15 mouse cellular contexts compared by ENCODE assay signal in genomic region chr17:35257378-35257777, GRCm38 (mm10). TPM values are rescaled to one million over a fixed set of nuclear protein-coding genes. Genes with fewer than 3 reads are reported as not detected.
DNase-seq lines count a peak whose midpoint lies in the region; ATAC-seq and TF ChIP-seq lines count a peak whose summit lies in the region.
"Had no signal": no experiment of that assay in that cellular context is flagged by ENCODE, and none has a peak within 500 bp of the region (broad histone marks: within the 10 kb centered on the region; RNA-seq: fewer than 3 reads in every experiment).

No protein-coding gene starts in this region.

- H3K4me3 ChIP-seq in heart, embryonic 13.5 days = no peak overlapping the region
- H3K4me3 ChIP-seq in heart, embryonic 11.5 days (ENCODE audit: low read depth, low read length) = no peak overlapping the region
- peak overlapping the region; percentile 82 to 85 for H3K4me3 ChIP-seq in MEL (ENCODE audit: control insufficient read depth in 1 of 2, insufficient read depth in 1 of 2, low read depth in 2 of 2, low read length in 2 of 2)
- H3K4me3 ChIP-seq in liver, embryonic 15.5 days (replicated peaks) = peak overlapping the region; percentile 62
- H3K4me3 ChIP-seq in hindbrain, embryonic 10.5 days = no peak overlapping the region

- no peaks in the 10 kb centered on the region for H3K9me3 ChIP-seq in heart, embryonic 13.5 days
- no peaks in the 10 kb centered on the region for H3K9me3 ChIP-seq in heart, embryonic 11.5 days (replicated peaks; ENCODE audit: control insufficient read depth, low read length)
- H3K9me3 ChIP-seq in MEL (replicated peaks; ENCODE audit: insufficient read depth, low read length) = no peaks in the 10 kb centered on the region
- H3K9me3 ChIP-seq in liver, embryonic 15.5 days (replicated peaks) = no peaks in the 10 kb centered on the region
- no peaks in the 10 kb centered on the region for H3K9me3 ChIP-seq in hindbrain, embryonic 10.5 days
- H3K9me3 ChIP-seq: hindbrain, embryonic 12.5 days; lung, embryonic 15.5 days; midbrain, embryonic 12.5 days had no signal

- H3K36me3 ChIP-seq in heart, embryonic 13.5 days = peaks cover 21% of the 10 kb centered on the region
- peaks cover 18% of the 10 kb centered on the region for H3K36me3 ChIP-seq in heart, embryonic 11.5 days (ENCODE audit: control insufficient read depth, insufficient read depth, low read length)
- H3K36me3 ChIP-seq in MEL (ENCODE audit: control insufficient read depth in 1 of 2, insufficient read depth in 2 of 2, low read length in 2 of 2) = peaks cover 0 to 8% of the 10 kb centered on the region in 2 experiments; a peak in 1 of 4 replicates
- H3K36me3 ChIP-seq in liver, embryonic 15.5 days (replicated peaks) = peaks cover 19% of the 10 kb centered on the region
- H3K36me3 ChIP-seq in hindbrain, embryonic 10.5 days = peaks cover 24% of the 10 kb centered on the region

- H3K27me3 ChIP-seq in heart, embryonic 13.5 days (replicated peaks) = peaks cover 34% of the 10 kb centered on the region
- peaks cover 12% of the 10 kb centered on the region for H3K27me3 ChIP-seq in heart, embryonic 11.5 days (ENCODE audit: control insufficient read depth, insufficient read depth, low read length)
- no peaks in the 10 kb centered on the region for H3K27me3 ChIP-seq in MEL (ENCODE audit: control insufficient read depth in 1 of 2, insufficient read depth in 2 of 2, low read length in 2 of 2)
- 0 out of 2 replicates have a peak, but pooled peaks cover 14% of the 10 kb centered on the region for H3K27me3 ChIP-seq in liver, embryonic 15.5 days
- peaks cover 18% of the 10 kb centered on the region for H3K27me3 ChIP-seq in hindbrain, embryonic 10.5 days (ENCODE audit: insufficient read depth, poor library complexity, severe bottlenecking)

- 59% methylated on average over 1 of the region's 1 CpGs for WGBS in heart, embryonic 13.5 days
- 70% methylated on average over 1 of the region's 1 CpGs for WGBS in heart, embryonic 11.5 days (ENCODE audit: insufficient replicate concordance)
- 9% methylated on average over 1 of the region's 1 CpGs for WGBS in liver, embryonic 15.5 days (ENCODE audit: insufficient replicate concordance)
- WGBS in hindbrain, embryonic 10.5 days = 85% methylated on average over 1 of the region's 1 CpGs

- ATAC-seq in heart, embryonic 13.5 days (ENCODE audit: extremely low read depth, insufficient number of reproducible peaks, low FRiP score, low TSS enrichment) = no peak
- ATAC-seq in heart, embryonic 11.5 days (replicated peaks; ENCODE audit: insufficient number of reproducible peaks, low FRiP score, low TSS enrichment) = no peak
- peak; percentile 41; the same call in 1 of the 2 replicates for ATAC-seq in liver, embryonic 15.5 days (ENCODE audit: insufficient read depth)

- no peak overlapping the region for H3K9ac ChIP-seq in heart, embryonic 13.5 days
- H3K9ac ChIP-seq in heart, embryonic 11.5 days (ENCODE audit: low read depth, low read length) = no peak overlapping the region
- H3K9ac ChIP-seq in MEL (ENCODE audit: control insufficient read depth, low read depth, low read length, poor library complexity, severe bottlenecking) = peak overlapping the region; percentile 80
- peak overlapping the region; percentile 62 for H3K9ac ChIP-seq in liver, embryonic 15.5 days
- H3K9ac ChIP-seq: forebrain, postnatal 0 days; lung, embryonic 15.5 days; midbrain, embryonic 12.5 days had no signal

- peak overlapping the region; percentile 66 for H3K4me2 ChIP-seq in heart, embryonic 13.5 days
- H3K4me2 ChIP-seq in heart, embryonic 11.5 days = no peak overlapping the region
- peak overlapping the region; percentile 84 for H3K4me2 ChIP-seq in liver, embryonic 15.5 days

- TF ChIP-seq CTCF in MEL (IDR thresholded peaks at IDR 0.05 in 2 of 3, conservative IDR thresholded peaks at IDR 0.05 in 1 of 3; ENCODE audit: control insufficient read depth in 1 of 3, insufficient read depth in 1 of 3, low read depth in 2 of 3, low read length in 3 of 3, poor library complexity in 1 of 3, severe bottlenecking in 1 of 3) = peak in 1 of 3 experiments; percentile 12; a peak in 1 of 6 replicates

- H3K4me1 ChIP-seq in heart, embryonic 13.5 days = peaks cover 5% of the 10 kb centered on the region; the same call in 1 of the 2 replicates
- no peaks in the 10 kb centered on the region for H3K4me1 ChIP-seq in heart, embryonic 11.5 days (ENCODE audit: control insufficient read depth, insufficient read depth, low read length)
- peaks cover 7 to 19% of the 10 kb centered on the region in 2 experiments for H3K4me1 ChIP-seq in MEL (ENCODE audit: control insufficient read depth in 1 of 2, insufficient read depth in 2 of 2, low read length in 2 of 2)
- peaks cover 34% of the 10 kb centered on the region for H3K4me1 ChIP-seq in liver, embryonic 15.5 days (replicated peaks)
- peaks cover 9% of the 10 kb centered on the region for H3K4me1 ChIP-seq in hindbrain, embryonic 10.5 days (replicated peaks)

- H3K79me2 ChIP-seq in MEL (ENCODE audit: control insufficient read depth, insufficient read depth, low read length, poor library complexity) = no peaks in the 10 kb centered on the region; the same call in 1 of the 2 replicates

- no peak overlapping the region for H3K27ac ChIP-seq in heart, embryonic 13.5 days (replicated peaks)
- no peak overlapping the region for H3K27ac ChIP-seq in heart, embryonic 11.5 days (ENCODE audit: low read depth, low read length)
- 0 out of 2 replicates have a peak overlapping the region, but pooled peaks have one; percentile 71 for H3K27ac ChIP-seq in MEL (ENCODE audit: control insufficient read depth, low read depth, low read length)
- peak overlapping the region; percentile 83 for H3K27ac ChIP-seq in liver, embryonic 15.5 days (replicated peaks)
- H3K27ac ChIP-seq in hindbrain, embryonic 10.5 days = no peak overlapping the region
- H3K27ac ChIP-seq: hindbrain, embryonic 12.5 days; lung, embryonic 15.5 days; midbrain, embryonic 12.5 days had no signal

- TF ChIP-seq POLR2A in MEL (IDR thresholded peaks at IDR 0.05; ENCODE audit: control insufficient read depth in 1 of 2, insufficient read depth in 1 of 2, low read depth in 1 of 2, low read length in 2 of 2, poor library complexity in 1 of 2) = no peak

- DNase-seq in 416B (ENCODE audit: low read depth) (peak; percentile 59), MEL (ENCODE audit: low read depth, low spot score) (peak; percentile 73)
- no peak for DNase-seq in hindbrain, embryonic 10.5 days (ENCODE audit: low spot score)
- no peak for DNase-seq in testis, postnatal 10 days (ENCODE audit: low spot score)

- no peak for TF ChIP-seq EP300 in MEL (IDR thresholded peaks at IDR 0.05; ENCODE audit: low read depth in 1 of 2, low read length in 2 of 2)

- no peak for TF ChIP-seq RAD21 in MEL (IDR thresholded peaks at IDR 0.05; ENCODE audit: low read depth, low read length)

RNA-seq across cellular contexts. Expression of gene H2-D1, which starts 5.2 kb away (rescaled TPM):
- 43.4 and 48.6 TPM in 2 replicates for polyA plus RNA-seq in heart, embryonic 13.5 days (2015; fragmentation: Nextera tagmentation; extraction: Ambion mirVana)
- polyA plus RNA-seq in heart, embryonic 11.5 days (2014; fragmentation: Nextera tagmentation; extraction: Ambion mirVana) = 21.0 and 29.1 TPM in 2 replicates
- 58.7 and 60.1 TPM in 2 replicates for total RNA-seq in MEL (2012; rRNA removed)
- 10 to 100 TPM in 1 of 2 experiments, not detected in 1; 97.9 TPM for polyA plus RNA-seq in MEL (2012; ENCODE audit: insufficient read depth in 1 of 2, insufficient read length in 2 of 2, low read depth in 1 of 2, low replicate concordance in 2 of 2, missing spikeins in 1 of 2)
- 99.7 and 119 TPM in 2 replicates for polyA plus RNA-seq in liver, embryonic 15.5 days (2015; fragmentation: Nextera tagmentation; extraction: Ambion mirVana)
- 54.3 and 60.1 TPM in 2 replicates for polyA plus RNA-seq in hindbrain, embryonic 10.5 days (2016; fragmentation: Nextera tagmentation; extraction: Ambion mirVana)

RNA-seq across cellular contexts. Expression of gene Ddx39b, which starts 15.8 kb away (rescaled TPM):
- polyA plus RNA-seq in heart, embryonic 13.5 days (2015; fragmentation: Nextera tagmentation; extraction: Ambion mirVana) = 279 TPM in 2 replicates
- polyA plus RNA-seq in heart, embryonic 11.5 days (2014; fragmentation: Nextera tagmentation; extraction: Ambion mirVana) = 317 and 318 TPM in 2 replicates
- 206 and 270 TPM in 2 replicates for total RNA-seq in MEL (2012; rRNA removed)
- polyA plus RNA-seq in MEL (2012; ENCODE audit: insufficient read depth in 1 of 2, insufficient read length in 2 of 2, low read depth in 1 of 2, low replicate concordance in 2 of 2, missing spikeins in 1 of 2) = 100 to 1,000 TPM; 581 to 787 TPM
- 141 and 150 TPM in 2 replicates for polyA plus RNA-seq in liver, embryonic 15.5 days (2015; fragmentation: Nextera tagmentation; extraction: Ambion mirVana)
- polyA plus RNA-seq in hindbrain, embryonic 10.5 days (2016; fragmentation: Nextera tagmentation; extraction: Ambion mirVana) = 661 and 692 TPM in 2 replicates

RNA-seq across cellular contexts. Expression of gene Nfkbil1, which starts 21.8 kb away (rescaled TPM):
- polyA plus RNA-seq in heart, embryonic 13.5 days (2015; fragmentation: Nextera tagmentation; extraction: Ambion mirVana) = 7.6 and 8.1 TPM in 2 replicates
- 2.3 and 4.9 TPM in 2 replicates for polyA plus RNA-seq in heart, embryonic 11.5 days (2014; fragmentation: Nextera tagmentation; extraction: Ambion mirVana)
- total RNA-seq in MEL (2012; rRNA removed) = 10.1 and 10.3 TPM in 2 replicates
- 10 to 100 TPM in 1 of 2 experiments, not detected in 1; 26.0 TPM for polyA plus RNA-seq in MEL (2012; ENCODE audit: insufficient read depth in 1 of 2, insufficient read length in 2 of 2, low read depth in 1 of 2, low replicate concordance in 2 of 2, missing spikeins in 1 of 2)
- polyA plus RNA-seq in liver, embryonic 15.5 days (2015; fragmentation: Nextera tagmentation; extraction: Ambion mirVana) = 3.2 and 3.6 TPM in 2 replicates
- polyA plus RNA-seq in hindbrain, embryonic 10.5 days (2016; fragmentation: Nextera tagmentation; extraction: Ambion mirVana) = 10.2 and 11.6 TPM in 2 replicates

RNA-seq across cellular contexts. Expression of gene Atp6v1g2, which starts 23.9 kb away (rescaled TPM):
- 10.6 and 10.7 TPM in 2 replicates for polyA plus RNA-seq in heart, embryonic 13.5 days (2015; fragmentation: Nextera tagmentation; extraction: Ambion mirVana)
- polyA plus RNA-seq in heart, embryonic 11.5 days (2014; fragmentation: Nextera tagmentation; extraction: Ambion mirVana) = 9.3 and 10.1 TPM in 2 replicates
- 0.46 and 0.56 TPM in 2 replicates for total RNA-seq in MEL (2012; rRNA removed)
- 1 to 10 TPM in 1 of 2 experiments, not detected in 1; 4.7 TPM for polyA plus RNA-seq in MEL (2012; ENCODE audit: insufficient read depth in 1 of 2, insufficient read length in 2 of 2, low read depth in 1 of 2, low replicate concordance in 2 of 2, missing spikeins in 1 of 2)
- 0.58 and 0.63 TPM in 2 replicates for polyA plus RNA-seq in liver, embryonic 15.5 days (2015; fragmentation: Nextera tagmentation; extraction: Ambion mirVana)
- 7.6 and 12.9 TPM in 2 replicates for polyA plus RNA-seq in hindbrain, embryonic 10.5 days (2016; fragmentation: Nextera tagmentation; extraction: Ambion mirVana)

RNA-seq across cellular contexts. Expression of gene Gm16181, which starts 36.7 kb away (rescaled TPM):
- polyA plus RNA-seq in heart, embryonic 13.5 days (2015; fragmentation: Nextera tagmentation; extraction: Ambion mirVana) = not detected in 2 replicates
- 0.44 TPM in 1 of 2 replicates, not detected in the other for polyA plus RNA-seq in heart, embryonic 11.5 days (2014; fragmentation: Nextera tagmentation; extraction: Ambion mirVana)
- not detected in 2 replicates for total RNA-seq in MEL (2012; rRNA removed)
- under 1 TPM in 1 of 2 experiments, not detected in 1; 0.58 TPM for polyA plus RNA-seq in MEL (2012; ENCODE audit: insufficient read depth in 1 of 2, insufficient read length in 2 of 2, low read depth in 1 of 2, low replicate concordance in 2 of 2, missing spikeins in 1 of 2)
- polyA plus RNA-seq in liver, embryonic 15.5 days (2015; fragmentation: Nextera tagmentation; extraction: Ambion mirVana) = 0.24 TPM in 1 of 2 replicates, not detected in the other
- polyA plus RNA-seq in hindbrain, embryonic 10.5 days (2016; fragmentation: Nextera tagmentation; extraction: Ambion mirVana) = 0.42 and 0.46 TPM in 2 replicates
- total RNA-seq: adrenal gland, adult 18-20 months; forebrain, postnatal 0 days; left cerebral cortex, postnatal 10 days had no signal
- polyA plus RNA-seq: forebrain, postnatal 0 days; kidney, adult 2 months; stomach, embryonic 14.5 days had no signal

Comparison
In these comparisons a context has a peak if more than half of its experiments do, and no peak if none do; other contexts are left out.
1. H3K27ac ChIP-seq: peak in MEL (single experiment) and liver, embryonic 15.5 days (single experiment); none in heart, embryonic 13.5 days (single experiment), heart, embryonic 11.5 days (single experiment) and hindbrain, embryonic 10.5 days (single experiment).
2. H3K4me3 ChIP-seq: peak in MEL (2 of 2) and liver, embryonic 15.5 days (single experiment); none in heart, embryonic 13.5 days (single experiment), heart, embryonic 11.5 days (single experiment) and hindbrain, embryonic 10.5 days (single experiment).
3. H3K9ac ChIP-seq: peak in MEL (single experiment) and liver, embryonic 15.5 days (single experiment); none in heart, embryonic 13.5 days (single experiment) and heart, embryonic 11.5 days (single experiment).
4. DNase-seq: peak in 416B (single experiment) and MEL (single experiment); none in hindbrain, embryonic 10.5 days (single experiment) and testis, postnatal 10 days (single experiment).